Mouse (Mus musculus): ENCODE results near the gene Hnrnpul1. TPM values are rescaled to one million over a fixed set of nuclear protein-coding genes. Genes with fewer than 3 reads are reported as not detected.

Gene Hnrnpul1
- polyA plus RNA-seq (2012; rRNA removed) (22.8 and 26.5 TPM in 2 replicates), polyA plus RNA-seq (2014; fragmentation: Nextera tagmentation; extraction: Ambion mirVana) (36.5 and 39.1 TPM in 2 replicates)

DNA sequence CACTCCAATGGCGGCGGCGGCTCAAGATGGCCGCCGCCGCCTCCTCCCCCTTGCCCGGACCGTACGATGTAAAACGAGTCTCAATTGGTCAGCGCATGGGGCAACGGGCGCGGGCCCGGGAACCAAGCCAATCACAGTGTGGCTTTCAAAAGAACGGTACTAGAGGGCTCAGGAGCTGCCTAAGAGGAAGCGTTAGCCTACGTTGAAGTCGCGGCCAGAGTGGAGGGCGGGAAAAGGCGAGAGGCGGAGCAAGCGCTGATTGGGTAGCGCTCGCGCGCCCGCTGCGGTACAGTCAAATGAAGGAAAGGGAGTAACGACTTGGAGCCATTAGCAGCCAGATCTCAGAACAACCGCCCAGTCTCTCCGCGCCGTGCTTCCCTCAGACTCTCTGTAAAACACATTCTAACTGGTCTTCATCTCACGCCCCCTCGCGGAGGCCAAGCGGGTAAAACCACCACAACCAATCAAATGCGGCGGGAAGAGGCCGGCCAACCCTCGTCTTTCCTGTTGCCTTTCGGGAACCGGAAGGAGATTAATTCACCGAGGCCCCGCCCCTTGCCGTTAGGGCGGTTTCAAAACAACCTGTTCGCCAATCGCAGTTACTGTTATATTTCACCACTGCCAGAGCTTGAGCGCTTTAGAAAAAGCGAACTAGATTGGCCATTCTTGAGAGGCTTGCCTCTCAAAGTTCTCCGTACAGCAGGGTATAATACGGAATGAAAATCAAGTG lies at the start of gene Hnrnpul1:
Hnrnpul1 (minus strand) TSS at position 20 of the 730 bp plus-strand sequence.
- WGBS (ENCODE audit: insufficient replicate concordance): 1% methylated on average over 55 of the region's 55 CpGs
- Histone ChIP-seq H3K9ac (replicated peaks) (peak within 1 kb of the TSS; percentile 100), H3K27ac (peak within 1 kb of the TSS; percentile 93), H3K36me3 (replicated peaks; ENCODE audit: control insufficient read depth, insufficient read depth, low read depth) (peaks cover 24% of the 10 kb centered on the region), H3K27me3 (ENCODE audit: control insufficient read depth, insufficient read depth, low read length) (no peaks in the 10 kb centered on the region), H3K9me3 (ENCODE audit: control insufficient read depth, low read length) (no peaks in the 10 kb centered on the region), H3K4me3 (ENCODE audit: insufficient read depth in 1 of 2, low read depth in 2 of 2, low read length in 2 of 2) (peak within 1 kb of the TSS; percentile 90 to 100), H3K4me1 (replicated peaks; ENCODE audit: control insufficient read depth in 2 of 2, insufficient read depth in 2 of 2, low read length in 1 of 2) (peaks cover 17 to 18% of the 10 kb centered on the region in 2 experiments), H3K4me2 (ENCODE audit: low read depth) (peak within 1 kb of the TSS; percentile 100)
- DNase-seq (ENCODE audit: low read depth in 3 of 3, low spot score in 3 of 3): peak; percentile 98
- peak; percentile 90 for ATAC-seq (ENCODE audit: insufficient read depth)
- TF ChIP-seq EP300 (IDR thresholded peaks at IDR 0.05; ENCODE audit: low read depth): peak; percentile 53
- peak; percentile 58 for TF ChIP-seq CTCF (IDR thresholded peaks at IDR 0.05; ENCODE audit: low read depth)

DNA sequence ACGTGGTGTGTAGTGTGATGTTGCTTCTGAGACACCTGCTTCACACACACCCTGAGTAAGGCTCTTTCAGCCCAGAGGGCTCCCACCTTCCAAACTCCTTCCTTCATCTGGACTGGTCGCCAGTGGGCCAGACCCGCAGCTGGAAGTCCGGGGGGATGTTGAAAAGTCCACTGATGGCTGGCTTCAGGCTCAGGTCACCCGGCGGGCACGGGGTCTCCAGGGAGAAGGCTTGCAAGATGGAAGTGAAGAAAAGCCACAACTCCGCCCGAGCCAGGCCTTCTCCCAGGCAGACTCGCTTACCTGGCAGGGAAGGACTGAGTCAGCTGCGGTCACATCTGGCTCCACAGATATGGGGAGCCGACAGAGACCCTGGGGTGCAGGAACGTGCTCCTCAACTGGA lies 48.9 kb upstream of the Hnrnpul1 start:
- Histone ChIP-seq H3K9ac (replicated peaks) (no peak overlapping the region), H3K36me3 (replicated peaks; ENCODE audit: control insufficient read depth, insufficient read depth, low read depth) (no peaks in the 10 kb centered on the region), H3K27ac (no peak overlapping the region), H3K27me3 (ENCODE audit: control insufficient read depth, insufficient read depth, low read length) (no peaks in the 10 kb centered on the region), H3K4me3 (ENCODE audit: insufficient read depth in 1 of 2, low read depth in 2 of 2, low read length in 2 of 2) (no peak overlapping the region), H3K4me2 (ENCODE audit: low read depth) (no peak overlapping the region), H3K4me1 (replicated peaks; ENCODE audit: control insufficient read depth in 2 of 2, insufficient read depth in 2 of 2, low read length in 1 of 2) (peaks cover 0 to 7% of the 10 kb centered on the region in 2 experiments; a peak in 1 of 4 replicates), H3K9me3 (ENCODE audit: control insufficient read depth, low read length) (no peaks in the 10 kb centered on the region)
- ATAC-seq (ENCODE audit: insufficient read depth) (no peak), DNase-seq (ENCODE audit: low read depth in 3 of 3, low spot score in 3 of 3) (no peak)
- WGBS (ENCODE audit: insufficient replicate concordance): 57% methylated on average over 13 of the region's 13 CpGs
- TF ChIP-seq CTCF (IDR thresholded peaks at IDR 0.05; ENCODE audit: low read depth): no peak
- TF ChIP-seq EP300 (IDR thresholded peaks at IDR 0.05; ENCODE audit: low read depth): no peak

DNA sequence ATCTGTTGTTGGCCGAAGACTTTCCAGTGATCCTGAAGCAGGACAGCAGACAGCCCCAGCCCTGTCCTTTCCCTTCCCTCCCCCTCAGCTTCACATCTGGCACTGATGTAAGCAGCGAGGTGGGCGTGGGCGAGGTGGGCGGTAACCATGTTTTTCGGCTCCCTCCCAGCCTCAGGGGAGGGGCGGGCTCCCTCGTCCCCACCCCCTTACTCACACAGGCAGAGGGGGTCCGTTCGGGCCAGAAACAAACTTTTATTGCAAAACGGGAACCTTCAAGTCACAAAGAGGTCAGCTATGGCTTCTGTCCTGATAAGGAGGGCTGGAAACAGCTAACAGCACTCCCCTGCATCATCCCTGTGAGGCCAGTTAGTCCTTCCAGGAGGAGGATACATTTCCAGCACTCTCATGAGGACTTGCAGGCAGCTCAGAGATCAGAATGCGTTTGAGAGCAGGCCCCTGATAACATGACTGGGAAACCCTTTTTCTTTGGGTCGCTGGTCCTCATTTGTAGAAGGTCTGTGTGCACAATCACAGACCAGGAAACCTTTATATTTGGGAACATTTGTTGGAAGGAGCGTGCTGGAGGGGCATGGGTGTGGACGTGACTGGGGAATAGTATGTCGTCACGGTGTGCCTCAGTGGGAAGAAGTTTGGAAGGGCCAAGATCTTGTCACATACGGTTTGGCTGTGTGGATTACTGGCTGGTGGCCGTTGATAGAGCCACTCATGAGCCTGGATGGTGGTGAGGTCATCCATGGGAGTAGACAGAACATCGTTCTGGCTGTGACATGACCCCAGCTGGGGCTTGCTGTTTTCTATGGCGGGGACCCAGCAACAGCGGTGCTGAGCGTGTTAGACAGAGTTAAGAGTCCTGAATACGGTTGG lies 47.9 kb upstream of the Hnrnpul1 start:
- Histone ChIP-seq H3K9ac (replicated peaks) (no peak overlapping the region; the same call in 1 of the 2 replicates), H3K9me3 (ENCODE audit: control insufficient read depth, low read length) (no peaks in the 10 kb centered on the region; the same call in 1 of the 2 replicates), H3K27ac (no peak overlapping the region), H3K4me2 (ENCODE audit: low read depth) (peak overlapping the region; percentile 22; the same call in 1 of the 2 replicates), H3K27me3 (ENCODE audit: control insufficient read depth, insufficient read depth, low read length) (no peaks in the 10 kb centered on the region), H3K4me3 (ENCODE audit: insufficient read depth in 1 of 2, low read depth in 2 of 2, low read length in 2 of 2) (no peak overlapping the region), H3K4me1 (replicated peaks; ENCODE audit: control insufficient read depth in 2 of 2, insufficient read depth in 2 of 2, low read length in 1 of 2) (peaks cover 0 to 7% of the 10 kb centered on the region in 2 experiments; a peak in 1 of 4 replicates), H3K36me3 (replicated peaks; ENCODE audit: control insufficient read depth, insufficient read depth, low read depth) (no peaks in the 10 kb centered on the region)
- TF ChIP-seq CTCF (IDR thresholded peaks at IDR 0.05; ENCODE audit: low read depth): no peak
- TF ChIP-seq EP300 (IDR thresholded peaks at IDR 0.05; ENCODE audit: low read depth): no peak
- ATAC-seq (ENCODE audit: insufficient read depth) (peak; percentile 21; the same call in 1 of the 2 replicates), DNase-seq (ENCODE audit: low read depth in 3 of 3, low spot score in 3 of 3) (no peak)
- WGBS (ENCODE audit: insufficient replicate concordance): 31% methylated on average over 24 of the region's 24 CpGs

DNA sequence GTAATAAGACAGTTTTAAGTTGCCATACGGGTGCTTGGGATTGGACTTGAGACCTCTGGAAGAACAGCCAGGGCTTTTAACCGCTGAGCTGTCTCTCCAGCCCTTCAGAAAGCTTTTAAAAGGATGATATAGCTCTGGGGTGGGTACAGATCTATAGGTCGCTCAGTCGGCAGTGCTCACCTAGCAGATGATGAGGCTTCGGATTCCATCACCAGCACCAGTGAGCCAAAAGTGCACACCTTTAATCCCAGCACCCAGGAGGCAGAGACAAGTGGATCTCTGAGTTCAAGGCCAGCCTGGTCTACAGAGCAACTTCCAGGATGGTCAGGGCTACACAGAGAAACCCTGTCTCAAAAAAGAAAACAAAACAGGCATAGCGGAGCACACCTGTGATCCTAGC lies 46.5 kb upstream of the Hnrnpul1 start:
- DNase-seq (ENCODE audit: low read depth in 3 of 3, low spot score in 3 of 3) (no peak), ATAC-seq (ENCODE audit: insufficient read depth) (no peak)
- 67% methylated on average over 6 of the region's 6 CpGs for WGBS (ENCODE audit: insufficient replicate concordance)
- no peak overlapping the region for H3K27ac ChIP-seq
- no peaks in the 10 kb centered on the region; the same call in 1 of the 2 replicates for H3K9me3 ChIP-seq (ENCODE audit: control insufficient read depth, low read length)
- H3K4me2 ChIP-seq (ENCODE audit: low read depth): no peak overlapping the region
- H3K4me1 ChIP-seq (replicated peaks; ENCODE audit: control insufficient read depth in 2 of 2, insufficient read depth in 2 of 2, low read length in 1 of 2): peaks cover 0 to 7% of the 10 kb centered on the region in 2 experiments; a peak in 1 of 4 replicates
- no peak overlapping the region for H3K9ac ChIP-seq (replicated peaks)
- TF ChIP-seq CTCF (IDR thresholded peaks at IDR 0.05; ENCODE audit: low read depth) (no peak), EP300 (IDR thresholded peaks at IDR 0.05; ENCODE audit: low read depth) (no peak)
- H3K27me3 ChIP-seq (ENCODE audit: control insufficient read depth, insufficient read depth, low read length): no peaks in the 10 kb centered on the region
- H3K36me3 ChIP-seq (replicated peaks; ENCODE audit: control insufficient read depth, insufficient read depth, low read depth): no peaks in the 10 kb centered on the region
- H3K4me3 ChIP-seq (ENCODE audit: insufficient read depth in 1 of 2, low read depth in 2 of 2, low read length in 2 of 2): no peak overlapping the region

Data from liver, embryonic 14.5 days (tissue).